Mouse (Mus musculus): ENCODE data around the gene Man2b1.

DNA sequence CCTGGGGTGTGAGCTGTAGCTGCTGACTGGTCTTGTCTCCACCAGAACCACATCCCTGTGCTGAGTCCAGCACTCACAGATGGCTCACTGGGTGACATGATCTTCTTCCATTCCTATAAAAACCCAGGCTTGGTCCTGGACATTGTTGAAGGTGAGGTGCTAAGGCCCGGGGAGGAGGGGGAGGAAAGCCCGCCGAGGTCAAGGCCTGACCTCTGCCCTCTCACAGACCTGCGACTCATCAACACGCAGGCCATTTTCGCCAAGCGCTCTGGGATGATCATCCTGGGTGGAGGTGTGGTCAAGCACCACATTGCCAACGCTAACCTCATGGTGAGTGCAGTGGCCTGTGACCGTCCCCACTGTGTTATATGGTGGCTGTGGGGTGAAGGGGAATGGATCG, 8.9 kb upstream of the Man2b1 start:
- TF ChIP-seq POLR2A (IDR thresholded peaks at IDR 0.05; ENCODE audit: low read depth, low read length) (no peak), CTCF (IDR thresholded peaks at IDR 0.05; ENCODE audit: extremely low read depth, insufficient read length, insufficient replicate concordance, low read depth, low read length) (no peak)

Measured in small intestine, adult 2 months (tissue).